Mouse (Mus musculus) urinary bladder, postnatal 4 days (tissue): ENCODE measurements around the gene Hist1h2bn.
A peak's percentile ranks its signal among the peaks of the same experiment; 100 is the strongest.
"Not testable (repeated sequence)": the region's sequence is repeated elsewhere in the genome, so short reads cannot be mapped to it uniquely, and the experiment has no call there.

Experiments
- DNase-seq, 2 experiments: peaks; one replicate each; pipeline ENCODE4 v3.0.0; 2021 to 2022; ENCODE audit warnings: low spot score in 2 of 2

Hist1h2bn gene

DNA sequence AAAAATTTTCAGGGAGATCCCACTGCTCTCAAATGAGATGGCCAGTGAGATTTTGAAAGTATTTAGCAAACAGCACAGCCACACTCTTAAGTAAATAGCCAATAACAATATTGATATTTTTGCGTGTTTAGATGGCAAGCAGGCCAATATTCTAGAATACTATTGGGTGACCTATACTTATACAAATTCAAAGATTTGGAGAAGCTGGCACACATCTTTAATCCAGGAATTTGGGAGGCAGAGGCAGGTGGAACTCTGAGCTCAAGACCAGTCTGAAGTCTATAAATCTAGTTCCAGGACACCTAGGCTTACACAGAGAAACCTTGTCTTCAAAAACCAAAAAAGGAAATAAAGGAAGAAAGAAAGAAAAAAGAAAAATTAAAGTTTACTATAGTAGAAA lies 27.7 kb downstream of the Hist1h2bn start:
- no peak for DNase-seq

GRCm38 (mm10) chr13:21782361-21783254 lies 28.7 kb downstream of the Hist1h2bn start:
- not testable (repeated sequence) for DNase-seq

DNA sequence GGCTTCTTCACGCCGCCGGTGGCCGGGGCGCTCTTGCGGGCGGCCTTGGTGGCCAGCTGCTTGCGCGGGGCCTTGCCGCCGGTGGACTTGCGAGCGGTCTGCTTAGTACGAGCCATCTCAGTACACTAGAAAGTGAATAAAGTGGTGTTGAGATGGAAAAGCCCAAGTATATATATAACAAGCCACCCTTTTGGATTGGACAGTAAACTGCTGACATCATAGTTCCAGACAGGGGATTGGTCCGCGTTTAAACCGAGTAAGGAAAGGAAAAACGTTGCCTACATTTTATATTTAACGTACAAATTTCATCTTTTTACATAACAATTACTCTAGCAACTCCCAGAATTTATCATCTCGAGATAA lies 29.3 kb downstream of the Hist1h2bn start, which contains the start of gene Hist1h3i:
Hist1h3i (minus strand) TSS at position 116 of the 363 bp plus-strand sequence.
- peak in 1 of 2 experiments; percentile 30 for DNase-seq

GRCm38 (mm10) chr13:21783734-21784161 lies 29.8 kb downstream of the Hist1h2bn start:
- DNase-seq: no peak

DNA sequence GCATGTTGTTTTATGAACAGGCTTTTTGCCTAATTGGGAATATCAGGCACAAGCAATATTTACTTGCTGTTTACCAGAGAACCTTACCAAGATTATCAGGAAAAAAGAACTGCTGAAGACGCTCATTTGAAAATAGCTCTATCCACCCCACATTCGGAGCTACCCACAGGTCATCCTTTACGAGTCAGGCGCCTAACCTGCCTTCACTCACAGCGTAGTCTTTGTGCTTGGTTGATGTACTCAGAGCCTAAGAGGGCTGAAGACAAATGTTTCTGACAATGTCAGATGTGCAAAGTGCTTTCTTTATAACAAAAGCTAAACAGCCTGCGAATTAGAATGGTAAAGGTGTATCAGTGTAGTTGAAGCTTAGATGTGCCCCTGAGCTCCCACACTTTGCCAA lies 30.4 kb downstream of the Hist1h2bn start:
- no peak for DNase-seq

DNA sequence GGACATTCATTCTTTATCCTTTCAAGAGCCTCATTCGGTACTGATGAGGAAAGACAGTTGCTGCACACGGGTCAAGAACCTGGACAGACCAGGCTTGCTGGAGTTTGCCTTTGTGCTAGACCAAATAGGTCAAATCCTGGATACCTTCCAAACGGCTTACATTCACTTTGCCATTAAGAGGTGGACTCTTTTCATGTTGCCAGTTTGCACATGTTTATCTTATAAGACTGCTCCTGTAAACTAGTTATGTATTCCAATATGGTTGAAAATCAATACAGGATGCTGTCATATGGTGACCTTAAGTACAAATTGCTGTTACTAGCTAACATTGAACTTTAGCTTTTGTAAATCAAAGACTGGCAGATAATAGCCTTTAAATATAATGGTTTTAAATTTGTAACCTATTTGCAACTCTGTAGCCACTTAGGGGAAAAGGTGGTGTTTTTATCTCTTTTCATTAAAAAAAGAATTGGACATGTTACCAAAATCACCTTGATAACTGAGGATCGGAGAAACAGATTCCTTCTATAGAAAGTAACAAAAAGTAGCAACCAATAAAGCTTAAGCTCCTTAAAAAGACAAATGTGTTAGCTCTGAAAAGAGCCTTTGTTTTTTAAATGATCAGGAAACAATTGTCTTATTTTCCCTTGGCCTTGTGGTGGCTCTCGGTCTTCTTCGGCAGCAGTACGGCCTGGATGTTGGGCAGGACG lies 32.4 kb downstream of the Hist1h2bn start:
- no peak for DNase-seq

GRCm38 (mm10) chr13:21786899-21787629 lies 33.1 kb downstream of the Hist1h2bn start, which contains the start of the genes Hist1h2an and Hist1h2bp:
TSS of gene Hist1h2an (minus strand) at chr13:21787218.
TSS of gene Hist1h2bp (plus strand) at chr13:21787461.
- peak; percentile 79 to 81 for DNase-seq

- DNase-seq: no peak
Observed at GRCm38 (mm10) chr13:21787760-21788593, 34.1 kb downstream of the Hist1h2bn start.

- no peak for DNase-seq
Observed at GRCm38 (mm10) chr13:21789925-21790324, 36.0 kb downstream of the Hist1h2bn start.

DNA sequence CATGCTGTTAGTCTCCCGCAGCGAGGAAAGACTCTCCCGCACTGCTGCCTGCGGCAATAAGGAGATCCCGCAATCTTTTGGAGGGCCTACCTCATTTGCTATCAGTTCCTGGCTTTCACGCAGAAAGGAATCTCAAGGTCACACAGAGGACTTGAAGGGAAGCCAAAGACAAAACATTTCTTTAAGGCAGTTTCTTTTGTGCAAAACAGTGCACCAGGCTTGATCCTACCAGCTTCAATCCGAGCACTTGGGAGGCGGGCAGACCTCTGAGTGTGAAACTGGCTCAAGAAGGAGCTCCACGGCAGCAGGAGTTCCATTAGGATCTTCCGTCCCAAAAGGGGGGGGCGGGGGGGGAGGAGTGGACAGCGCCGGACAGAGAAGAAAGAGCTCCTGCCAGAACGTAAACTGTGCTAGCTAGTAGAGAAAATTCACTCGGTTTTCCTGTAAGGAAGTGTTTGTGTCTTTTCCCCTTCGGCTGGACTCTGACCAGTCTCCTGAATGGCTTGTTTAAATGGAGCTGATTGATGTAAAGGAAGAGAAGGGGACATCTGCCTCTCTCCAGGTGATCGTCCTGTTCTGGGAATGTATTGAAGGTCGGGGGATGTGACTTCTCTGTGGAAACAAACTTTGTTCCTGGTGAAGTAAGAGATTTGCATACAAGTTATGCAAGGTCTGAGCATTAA lies 36.8 kb downstream of the Hist1h2bn start:
- no peak for DNase-seq

- no peak for DNase-seq
Observed at GRCm38 (mm10) chr13:21795584-21795983, 41.7 kb downstream of the Hist1h2bn start.

- not testable (repeated sequence) for DNase-seq
Observed at GRCm38 (mm10) chr13:21797163-21797562, 43.2 kb downstream of the Hist1h2bn start.

DNA sequence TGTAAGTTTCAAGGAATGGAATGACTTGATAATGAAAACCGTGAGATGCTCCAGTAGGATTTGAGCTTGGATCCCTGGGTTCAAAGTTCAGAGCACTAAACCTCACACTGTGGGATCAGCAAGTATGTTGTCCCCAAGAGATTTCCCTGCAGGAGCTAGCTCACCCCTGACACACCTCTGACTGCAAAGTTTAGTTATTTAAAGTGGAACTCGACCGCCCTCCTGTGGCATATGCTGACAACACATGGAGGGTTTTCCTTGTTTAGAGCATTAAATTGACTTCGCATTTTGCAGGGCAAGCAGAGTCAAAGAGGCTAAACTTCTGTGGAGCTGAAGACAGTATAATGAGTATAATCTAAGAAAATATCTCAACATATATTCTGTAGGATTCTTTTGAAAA lies 49.1 kb downstream of the Hist1h2bn start:
- DNase-seq: not testable (repeated sequence)
